Mouse (Mus musculus) megakaryocyte, adult 5-6 weeks (primary cell): ENCODE data around the gene Gm14288. TPM values are rescaled to one million over a fixed set of nuclear protein-coding genes. Genes with fewer than 3 reads are reported as not detected.
"Not testable (repeated sequence)": the region's sequence is repeated elsewhere in the genome, so short reads cannot be mapped to it uniquely, and the experiment has no call there.

Source experiments
- ATAC-seq: 2 replicates; pipeline ENCODE4 v1.8.0; 2016; ENCODE audit warnings: mild to moderate bottlenecking, inconsistent platforms; ENCODE audit not compliant: poor library complexity, severe bottlenecking
- total RNA-seq, 2 experiments: library from RNA; stranded (forward) in 1 of 2; stranded (reverse) in 1 of 2; fragments of 153-499, 151-499 nt in 1 of 2; fragments of 221-1000, 200-1000 nt in 1 of 2; gene quantifications; 2 replicates each; pipeline versions ENCODE4 v1.2.3 to v1.2.4; 2015 to 2017

The Gm14288 gene
- total RNA-seq (2015) (6.5 and 9.0 TPM in 2 replicates), total RNA-seq (2017) (3.5 and 6.8 TPM in 2 replicates)

GRCm38 (mm10) chr2:175800993-175801392 lies at the start of gene Gm14288:
Gene Gm14288, minus strand, starts transcription at chr2:175801093.
- ATAC-seq, result not testable (repeated sequence)

GRCm38 (mm10) chr2:175741237-175741636 lies 59.7 kb downstream of the Gm14288 start, which contains the start of gene Gm2007:
Gene Gm2007, plus strand, starts transcription at chr2:175741537.
- ATAC-seq, result not testable (repeated sequence)

Other genes with a start within 250 kb of the Gm14288 start
- not detected in 2 replicates for gene Gm11007, start 157.1 kb downstream of the Gm14288 start, total RNA-seq (2015)
- not detected in 2 replicates for gene Gm11007, start 157.1 kb downstream of the Gm14288 start, total RNA-seq (2017)
- gene Zfp969, start 97.4 kb downstream of the Gm14288 start, total RNA-seq (2015), result 0.98 and 6.1 TPM in 2 replicates
- gene Zfp969, start 97.4 kb downstream of the Gm14288 start, total RNA-seq (2017), result 15.7 TPM in 1 of 2 replicates, not detected in the other
- not detected in 2 replicates for gene Gm2007, start 59.6 kb downstream of the Gm14288 start, total RNA-seq (2015)
- not detected in 2 replicates for gene Gm2007, start 59.6 kb downstream of the Gm14288 start, total RNA-seq (2017)
- gene Gm6710, start 68.1 kb upstream of the Gm14288 start, total RNA-seq (2015), result 4.8 and 5.0 TPM in 2 replicates
- gene Gm6710, start 68.1 kb upstream of the Gm14288 start, total RNA-seq (2017), result 0.84 and 2.1 TPM in 2 replicates
- 3.1 and 4.2 TPM in 2 replicates for gene Zfp966, start 130.0 kb upstream of the Gm14288 start, total RNA-seq (2015)
- gene Zfp966, start 130.0 kb upstream of the Gm14288 start, total RNA-seq (2017), result 5.9 and 6.0 TPM in 2 replicates
- gene Gm2026, start 164.2 kb upstream of the Gm14288 start, total RNA-seq (2015), result 9.9 and 13.1 TPM in 2 replicates
- gene Gm2026, start 164.2 kb upstream of the Gm14288 start, total RNA-seq (2017), result 0.49 and 8.3 TPM in 2 replicates